Mouse (Mus musculus) cerebellum, adult 2 months (tissue): ENCODE measurements around the gene Tdrd7.

Experiments
- CTCF ChIP-seq: fragments of 200-500 bp; IDR thresholded peaks from 2 replicates; pipeline ENCODE4 v1.5.1; 2011; ENCODE audit warnings: low read depth, mild to moderate bottlenecking, control low read depth, low read length, moderate library complexity, borderline replicate concordance; ENCODE audit not compliant: insufficient read depth
- POLR2A ChIP-seq: fragments of 200-500 bp; IDR thresholded peaks from 2 replicates; pipeline ENCODE4 v1.6.1; 2011; ENCODE audit warnings: low read length, control low read depth, borderline replicate concordance; ENCODE audit not compliant: insufficient read depth

DNA sequence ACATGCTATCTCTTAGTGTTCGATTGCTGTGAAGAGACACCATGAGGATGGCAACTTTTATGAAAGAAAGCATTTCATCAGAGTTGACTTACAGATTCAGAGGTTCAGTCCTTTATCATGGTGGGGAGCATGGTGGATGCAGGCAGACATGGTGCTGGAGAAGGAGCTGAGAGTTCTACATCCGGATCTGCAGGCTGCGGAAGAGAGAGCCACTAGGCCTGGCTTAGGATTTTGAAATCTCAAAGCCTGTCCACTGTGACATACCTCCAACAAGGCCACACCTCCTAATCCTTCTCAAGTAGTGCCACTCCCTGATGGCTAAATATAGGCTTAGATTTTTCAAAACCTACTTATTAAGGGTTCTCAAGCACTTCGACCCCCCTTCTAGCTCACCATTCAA, 8.4 kb upstream of the Tdrd7 start:
- TF ChIP-seq POLR2A (no peak), CTCF (no peak)
